Mouse (Mus musculus) MEL-GATA-1-ER (cell line): ENCODE measurements around the gene Tango6.

Experiments used
- DNase-seq: peaks from one replicate; pipeline ENCODE4 v3.0.0-alpha.2; 2012; ENCODE audit warnings: low read depth; ENCODE audit errors: extremely low read depth

Gene Tango6

GRCm38 (mm10) chr8:106812560-106812959, 129.7 kb downstream of the Tango6 start:
- no peak for DNase-seq

GRCm38 (mm10) chr8:106816431-106817170, 133.7 kb downstream of the Tango6 start:
- no peak for DNase-seq

GRCm38 (mm10) chr8:106817171-106817545, 134.3 kb downstream of the Tango6 start:
- DNase-seq: no peak

- no peak for DNase-seq
Measured at GRCm38 (mm10) chr8:106818626-106819515, 136.0 kb downstream of the Tango6 start.

GRCm38 (mm10) chr8:106819581-106819980, 136.7 kb downstream of the Tango6 start:
- no peak for DNase-seq

GRCm38 (mm10) chr8:106820553-106821515, 138.0 kb downstream of the Tango6 start:
- no peak for DNase-seq

- no peak for DNase-seq
Measured at GRCm38 (mm10) chr8:106828921-106829320, 146.1 kb downstream of the Tango6 start.

GRCm38 (mm10) chr8:106829526-106830045, 146.7 kb downstream of the Tango6 start:
- no peak for DNase-seq

GRCm38 (mm10) chr8:106834899-106835298, 152.0 kb downstream of the Tango6 start:
- DNase-seq: no peak

GRCm38 (mm10) chr8:106836525-106836924, 153.7 kb downstream of the Tango6 start:
- DNase-seq: no peak

GRCm38 (mm10) chr8:106838803-106839202, 155.9 kb downstream of the Tango6 start:
- DNase-seq: no peak

GRCm38 (mm10) chr8:106839209-106840001, 156.5 kb downstream of the Tango6 start:
- DNase-seq: no peak

GRCm38 (mm10) chr8:106850034-106850433, 167.2 kb downstream of the Tango6 start:
- peak; percentile 17 for DNase-seq

- DNase-seq: no peak
Measured at GRCm38 (mm10) chr8:106854534-106855241, 171.8 kb downstream of the Tango6 start.

- DNase-seq: no peak
Measured at GRCm38 (mm10) chr8:106855242-106855562, 172.3 kb downstream of the Tango6 start.

GRCm38 (mm10) chr8:106862845-106863244, 180.0 kb downstream of the Tango6 start:
- no peak for DNase-seq

GRCm38 (mm10) chr8:106865354-106865753, 182.5 kb downstream of the Tango6 start:
- DNase-seq: no peak

- DNase-seq: no peak
Measured at GRCm38 (mm10) chr8:106870051-106870450, 187.2 kb downstream of the Tango6 start, which contains the start of gene Has3. Gene Has3 (plus strand): TSS chr8:106870242.

- no peak for DNase-seq
Measured at GRCm38 (mm10) chr8:106870537-106871327, 187.9 kb downstream of the Tango6 start.
